ENCODE assay signal across 8 mouse cellular contexts in the genomic region with DNA sequence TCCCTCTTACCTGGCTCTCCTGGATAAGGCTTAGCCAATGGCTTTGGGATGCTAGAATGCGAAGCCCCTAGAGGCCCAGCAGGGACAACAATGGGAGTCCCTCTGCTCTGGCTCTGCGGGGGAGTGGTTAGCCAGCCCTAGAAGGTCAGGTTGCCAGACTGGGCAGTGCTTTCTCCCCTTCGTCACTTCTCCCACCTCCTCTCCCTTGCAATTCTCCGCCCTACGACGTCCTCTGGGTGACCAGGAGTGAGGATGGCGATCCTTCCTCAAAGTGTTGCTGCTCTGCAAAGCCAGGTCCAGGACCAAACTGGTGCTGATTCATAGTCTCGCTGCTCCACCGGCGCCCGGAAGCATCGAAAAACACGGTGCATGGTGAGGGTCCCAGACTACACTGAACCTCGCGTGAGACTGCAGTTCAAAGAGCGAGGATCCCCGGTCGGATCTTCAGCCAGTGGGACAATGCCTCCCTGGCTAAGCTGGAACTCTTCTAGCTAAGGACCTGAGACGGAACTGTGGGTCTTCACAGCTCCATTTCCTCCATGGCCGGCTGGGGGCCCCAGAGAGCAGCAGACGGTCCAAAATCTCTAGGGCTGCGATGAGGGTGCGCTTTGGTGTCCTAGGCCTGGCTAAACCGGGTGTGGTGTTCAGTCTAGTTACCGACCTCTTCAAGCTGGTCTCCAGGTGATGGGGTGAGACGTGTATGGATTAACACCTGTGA. TPM values are rescaled to one million over a fixed set of nuclear protein-coding genes. Genes with fewer than 3 reads are reported as not detected.
DNase-seq lines count a peak whose midpoint lies in the region; ATAC-seq and TF ChIP-seq lines count a peak whose summit lies in the region.

A gene (minus strand): TSS at position 477 of the 718 bp plus-strand sequence.

- peak; percentile 59 for DNase-seq in Muller cell, postnatal 12 days (ENCODE audit: inconsistent ontology term)
- peak; percentile 72 for DNase-seq in embryo, embryonic 9.5 days (ENCODE audit: extremely low spot score)
- DNase-seq in lung, embryonic 14.5 days = peak; percentile 68

- 3% methylated on average over 26 of the region's 26 CpGs for WGBS in heart, embryonic 13.5 days
- 4% methylated on average over 26 of the region's 26 CpGs for WGBS in kidney, embryonic 14.5 days
- 4% methylated on average over 26 of the region's 26 CpGs for WGBS in lung, embryonic 14.5 days

- no peaks in the 10 kb centered on the region for H3K36me3 ChIP-seq in heart, embryonic 13.5 days
- no peaks in the 10 kb centered on the region for H3K36me3 ChIP-seq in kidney, embryonic 14.5 days (ENCODE audit: control insufficient read depth, insufficient read depth, low read length)
- H3K36me3 ChIP-seq in lung, embryonic 14.5 days (ENCODE audit: insufficient read depth) = no peaks in the 10 kb centered on the region

- H3K4me2 ChIP-seq in heart, embryonic 13.5 days = peak within 1 kb of the TSS; percentile 80
- peak within 1 kb of the TSS; percentile 42 for H3K4me2 ChIP-seq in kidney, embryonic 14.5 days (replicated peaks; ENCODE audit: low read depth, low read length)
- H3K4me2 ChIP-seq in lung, embryonic 14.5 days = peak within 1 kb of the TSS; percentile 43

- H3K9me3 ChIP-seq in heart, embryonic 13.5 days = no peaks in the 10 kb centered on the region
- H3K9me3 ChIP-seq in kidney, embryonic 14.5 days (ENCODE audit: control insufficient read depth, low read length) = no peaks in the 10 kb centered on the region
- H3K9me3 ChIP-seq in lung, embryonic 14.5 days (ENCODE audit: low read depth, low read length) = no peaks in the 10 kb centered on the region

- H3K4me3 ChIP-seq in heart, embryonic 13.5 days = peak within 1 kb of the TSS; percentile 56
- peak within 1 kb of the TSS; percentile 22 for H3K4me3 ChIP-seq in kidney, embryonic 14.5 days (ENCODE audit: low read length)
- H3K4me3 ChIP-seq in lung, embryonic 14.5 days (ENCODE audit: low read depth, low read length) = peak within 1 kb of the TSS; percentile 20

- peak within 1 kb of the TSS; percentile 98 for H3K27ac ChIP-seq in heart, embryonic 13.5 days (replicated peaks)
- H3K27ac ChIP-seq in kidney, embryonic 14.5 days (ENCODE audit: low read depth, low read length) = no peak within 1 kb of the TSS
- peak within 1 kb of the TSS; percentile 26; the same call in 1 of the 2 replicates for H3K27ac ChIP-seq in lung, embryonic 14.5 days (ENCODE audit: low read depth)

- peak within 1 kb of the TSS; percentile 81 for H3K9ac ChIP-seq in heart, embryonic 13.5 days
- peak within 1 kb of the TSS; percentile 48 for H3K9ac ChIP-seq in kidney, embryonic 14.5 days (ENCODE audit: low read depth, low read length)
- peak within 1 kb of the TSS; percentile 33; the same call in 1 of the 2 replicates for H3K9ac ChIP-seq in lung, embryonic 14.5 days

- H3K4me1 ChIP-seq in heart, embryonic 13.5 days = peaks cover 42% of the 10 kb centered on the region
- H3K4me1 ChIP-seq in kidney, embryonic 14.5 days (ENCODE audit: control insufficient read depth, insufficient read depth, low read length) = peaks cover 26% of the 10 kb centered on the region
- H3K4me1 ChIP-seq in lung, embryonic 14.5 days (ENCODE audit: insufficient read depth) = no peaks in the 10 kb centered on the region

- ATAC-seq in CD4-positive, CD25-positive, alpha-beta regulatory T cell, adult 4 months = peak; percentile 80
- ATAC-seq in heart, embryonic 13.5 days (ENCODE audit: extremely low read depth, insufficient number of reproducible peaks, low FRiP score, low TSS enrichment) = peak; percentile 32; the same call in 1 of the 2 replicates
- peak; percentile 28; the same call in 1 of the 2 replicates for ATAC-seq in kidney, embryonic 14.5 days (ENCODE audit: low FRiP score, low TSS enrichment)
- peak; percentile 26; the same call in 1 of the 2 replicates for ATAC-seq in lung, embryonic 14.5 days (ENCODE audit: insufficient read depth)
- ATAC-seq in neutrophil, adult 5-6 weeks (ENCODE audit: extremely low read depth, insufficient number of reproducible peaks, low FRiP score, poor library complexity, severe bottlenecking) = peak; percentile 65
- ATAC-seq in erythroblast, adult 5-6 weeks (replicated peaks; ENCODE audit: low FRiP score, poor library complexity, severe bottlenecking) = no peak; the same call in 1 of the 2 replicates

- H3K27me3 ChIP-seq in heart, embryonic 13.5 days (replicated peaks) = peaks cover 38% of the 10 kb centered on the region
- H3K27me3 ChIP-seq in kidney, embryonic 14.5 days (ENCODE audit: control insufficient read depth, insufficient read depth, low read length) = peaks cover 39% of the 10 kb centered on the region
- peaks cover 46% of the 10 kb centered on the region for H3K27me3 ChIP-seq in lung, embryonic 14.5 days (ENCODE audit: insufficient read depth, low read length)

- peak; percentile 59 for TF ChIP-seq CTCF in lung, embryonic 14.5 days (IDR thresholded peaks at IDR 0.05; ENCODE audit: low read depth)

RNA-seq across cellular contexts. Expression of the gene that starts here (rescaled TPM):
- polyA plus RNA-seq in CD4-positive, CD25-positive, alpha-beta regulatory T cell, adult 4 months (2017; shearing (Covaris generic)) = not detected
- 71.2 and 73.2 TPM in 2 replicates for polyA plus RNA-seq in heart, embryonic 13.5 days (2015; fragmentation: Nextera tagmentation; extraction: Ambion mirVana)
- 1.1 TPM in 2 replicates for polyA plus RNA-seq in kidney, embryonic 14.5 days (2014; fragmentation: Nextera tagmentation; extraction: Ambion mirVana)
- polyA plus RNA-seq in lung, embryonic 14.5 days (2014; fragmentation: Nextera tagmentation; extraction: Ambion mirVana) = 0.36 and 0.65 TPM in 2 replicates
- total RNA-seq in neutrophil, adult 5-6 weeks (2017) = not detected in 2 replicates
- 0.19 TPM in 1 of 2 replicates, not detected in the other for total RNA-seq in erythroblast, adult 5-6 weeks (2015; ENCODE audit: low replicate concordance)
- not detected in 2 replicates for total RNA-seq in erythroblast, adult 5-6 weeks (2017; ENCODE audit: low replicate concordance)

Comparison
In these comparisons a context has a peak if more than half of its experiments do, and no peak if none do; other contexts are left out.
1. RNA of the gene that starts here (polyA plus RNA-seq): 71.2 to 73.2 TPM in heart, embryonic 13.5 days; 1.1 TPM in kidney, embryonic 14.5 days, 0.36 to 0.65 TPM in lung, embryonic 14.5 days and not detected in CD4-positive, CD25-positive, alpha-beta regulatory T cell, adult 4 months; every median in the first group is over 10 times any median in the second.
2. Peak in ATAC-seq in CD4-positive, CD25-positive, alpha-beta regulatory T cell, adult 4 months; RNA of the gene not detected or under 1 TPM.
3. Peak in DNase-seq, ATAC-seq, H3K4me3 ChIP-seq, H3K27ac ChIP-seq, H3K9ac ChIP-seq and H3K4me2 ChIP-seq in lung, embryonic 14.5 days; RNA of the gene not detected or under 1 TPM.
4. Peak in ATAC-seq in neutrophil, adult 5-6 weeks; RNA of the gene not detected or under 1 TPM.
5. Peak in every context shown above with its lines, with median percentiles within 50 percentile points of each other: DNase-seq, H3K4me2 ChIP-seq, H3K4me3 ChIP-seq and H3K9ac ChIP-seq.